Mouse (Mus musculus): ENCODE data around the gene Dgki.
"Not testable (repeated sequence)": the region's sequence is repeated elsewhere in the genome, so short reads cannot be mapped to it uniquely, and the experiment has no call there.

Gene Dgki

DNA sequence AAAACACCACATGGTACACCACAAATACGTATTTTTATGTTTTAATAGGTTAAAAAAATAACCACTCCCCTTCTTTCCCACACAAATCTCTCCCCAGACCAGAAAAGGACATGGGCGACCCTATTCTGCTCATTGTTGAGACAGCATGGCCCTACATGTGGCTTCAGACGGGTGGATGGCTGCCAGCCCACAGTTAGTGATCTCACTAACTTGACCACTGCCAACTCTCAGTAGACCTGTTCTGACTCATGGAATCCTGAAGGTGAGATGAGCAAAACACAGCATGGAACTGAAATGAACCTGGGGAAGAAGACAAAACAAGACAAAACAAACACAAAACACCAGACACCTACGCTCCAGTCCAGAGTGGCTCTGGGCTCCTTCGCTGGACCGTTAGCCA, 150.8 kb downstream of the Dgki start:
- no peak for DNase-seq (ENCODE audit: low spot score in 2 of 2)

DNA sequence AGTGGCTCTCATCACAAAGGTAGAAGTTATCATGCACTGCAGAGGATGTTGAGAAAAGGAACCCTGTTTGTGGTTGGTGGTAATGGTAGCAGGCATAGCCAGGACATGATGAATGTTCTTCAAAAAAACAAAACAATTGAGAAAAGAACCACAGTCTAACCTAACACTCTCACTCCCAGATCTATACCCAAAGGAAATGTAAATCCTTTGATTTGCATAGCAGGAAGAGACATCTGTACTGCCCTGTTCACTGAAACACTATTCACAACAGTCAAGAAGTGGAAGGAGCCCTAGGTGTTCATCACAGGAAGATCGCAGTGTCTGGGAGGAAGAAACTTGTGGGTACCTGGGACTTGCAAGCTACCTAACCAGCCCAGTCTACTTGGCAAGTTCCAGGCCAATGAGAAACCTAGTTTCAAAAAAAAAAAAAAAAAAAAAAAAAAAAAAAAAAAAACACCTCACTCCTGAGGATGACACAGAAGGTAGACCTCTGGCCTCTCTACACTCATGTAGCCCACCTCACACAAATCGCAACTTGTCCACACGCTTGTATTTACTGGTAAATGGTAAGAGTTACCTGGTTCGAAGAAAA, 152.5 kb downstream of the Dgki start:
- DNase-seq (ENCODE audit: low spot score in 2 of 2) = no peak

DNA sequence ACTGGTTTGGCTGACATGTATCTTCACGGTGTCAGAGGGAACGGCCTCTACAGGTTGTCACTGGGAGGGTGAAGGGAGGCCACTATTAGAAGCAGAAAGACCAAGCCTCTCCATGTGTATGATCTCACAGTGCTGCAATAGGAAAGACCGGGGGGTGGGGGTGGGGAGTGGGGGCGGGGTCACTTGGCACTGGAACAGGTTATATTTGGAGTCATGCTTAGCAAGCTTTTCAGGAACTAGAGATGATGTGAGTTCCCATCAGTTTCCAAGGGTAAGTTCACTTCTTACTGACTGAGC, 156.2 kb downstream of the Dgki start:
- DNase-seq (ENCODE audit: low spot score in 2 of 2) = no peak

DNA sequence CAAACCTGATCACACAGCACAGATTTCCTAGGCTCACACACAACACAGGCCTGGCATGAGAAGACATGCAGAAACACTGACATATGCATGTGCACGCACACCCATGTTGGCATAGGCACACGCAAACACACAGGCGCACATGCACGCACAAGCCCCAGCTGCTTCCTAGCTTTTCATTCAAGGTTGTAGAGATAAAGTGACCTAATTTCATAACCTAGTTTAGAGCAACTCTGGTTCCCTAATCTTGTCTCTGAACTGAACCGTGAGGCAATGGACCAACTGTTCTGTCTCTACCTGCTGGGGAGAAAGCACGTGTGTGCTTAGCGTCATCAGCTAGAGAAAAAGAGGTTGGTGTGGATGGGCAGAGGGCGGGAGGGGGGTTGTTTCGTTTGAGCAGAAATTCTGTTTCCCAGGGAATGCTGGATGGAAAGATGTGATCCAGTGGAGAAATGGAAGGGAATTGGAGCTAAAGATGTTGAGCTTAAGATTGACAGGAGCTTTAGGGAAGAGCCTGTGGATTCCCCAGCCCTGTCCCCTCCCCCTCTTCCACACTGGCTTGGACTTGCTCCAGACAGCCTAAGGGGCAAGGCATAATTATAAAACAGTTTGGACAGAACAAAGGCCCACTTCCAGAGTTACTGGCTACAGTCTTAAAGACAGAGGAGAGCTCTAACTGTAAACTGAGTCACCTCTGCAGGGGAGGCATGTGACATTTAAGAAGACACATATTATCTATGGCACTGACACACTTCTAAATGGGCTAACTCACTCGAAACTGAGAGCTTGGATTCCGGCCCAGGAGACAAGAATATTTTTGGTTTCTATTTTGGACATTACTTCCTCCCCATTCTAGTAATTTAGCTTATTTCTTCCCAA, 156.8 kb downstream of the Dgki start:
- DNase-seq (ENCODE audit: low spot score in 2 of 2) = peak; percentile 19 to 71

DNA sequence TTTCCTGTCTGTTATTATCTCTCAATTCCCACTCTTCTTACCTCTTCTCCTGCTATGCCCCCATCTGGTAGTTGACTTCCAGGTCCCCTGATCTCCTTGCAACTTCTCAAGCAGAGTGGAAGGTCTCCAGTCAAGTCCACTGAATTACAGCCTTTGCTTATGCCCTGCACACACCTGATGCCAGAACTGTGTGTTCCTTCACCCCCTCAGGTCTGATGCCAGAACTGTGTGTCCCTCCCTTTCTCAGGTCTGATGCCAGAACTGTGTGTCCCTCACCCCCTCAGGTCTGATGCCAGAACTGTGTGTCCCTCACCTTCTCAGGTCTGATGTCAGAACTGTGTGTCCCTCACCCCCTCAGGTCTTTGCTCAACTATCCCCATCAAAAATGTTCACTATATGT, 161.2 kb downstream of the Dgki start:
- no peak for DNase-seq (ENCODE audit: low spot score in 2 of 2)

DNA sequence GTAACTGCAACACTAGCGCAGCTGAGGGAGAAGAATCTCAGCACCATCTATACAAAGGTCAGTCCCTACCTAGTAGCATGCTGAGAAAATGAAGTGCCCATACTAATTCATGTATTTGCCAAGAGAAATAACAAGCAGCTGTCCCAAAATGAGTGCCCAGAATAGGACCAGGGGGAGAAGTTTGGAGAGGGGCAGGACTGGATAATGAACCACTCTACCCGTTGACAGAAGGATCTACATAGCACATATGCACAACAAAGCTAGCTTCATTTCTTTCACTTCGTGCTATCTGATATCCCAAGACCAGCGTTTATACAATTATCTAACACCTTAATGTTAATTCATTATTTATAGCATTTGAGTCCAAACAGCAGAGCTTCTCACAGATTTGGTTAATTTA, 168.7 kb downstream of the Dgki start:
- no peak for DNase-seq (ENCODE audit: low spot score in 2 of 2)

DNA sequence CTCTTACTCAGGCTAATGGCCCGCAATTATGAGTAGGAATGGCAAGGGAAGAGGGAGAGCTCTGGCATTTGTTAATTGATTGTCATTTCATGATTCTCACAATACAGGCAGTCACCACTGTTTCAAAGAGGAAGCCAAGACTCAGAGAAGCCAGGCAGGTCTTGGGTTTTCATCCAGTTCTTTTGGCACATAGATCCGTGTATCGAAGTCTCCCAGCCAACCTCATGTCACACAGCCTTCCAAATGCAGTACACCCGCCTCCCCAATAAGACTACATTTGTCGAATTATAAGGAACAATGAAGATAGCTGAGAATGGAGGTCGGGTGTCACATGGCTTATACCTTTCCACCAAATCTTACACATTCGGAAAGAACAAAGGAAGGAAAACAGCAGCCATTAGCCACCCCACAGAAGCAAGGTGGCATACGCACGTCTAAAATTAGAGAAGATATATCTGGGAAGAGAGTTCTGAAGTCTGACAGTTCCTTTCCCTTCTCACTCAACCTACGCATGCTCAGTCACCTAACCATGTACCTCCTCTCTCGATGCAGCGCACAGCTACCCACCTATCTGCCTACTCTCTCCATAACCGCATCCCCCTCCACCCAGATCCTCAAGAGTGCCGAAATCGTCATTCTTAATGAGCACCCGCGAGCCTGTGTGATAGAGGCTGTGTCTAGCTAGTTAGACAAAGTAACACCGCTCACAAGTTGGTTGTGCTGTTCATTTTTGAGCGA, 179.4 kb downstream of the Dgki start:
- DNase-seq (ENCODE audit: low spot score in 2 of 2) = peak; percentile 20 to 43

DNA sequence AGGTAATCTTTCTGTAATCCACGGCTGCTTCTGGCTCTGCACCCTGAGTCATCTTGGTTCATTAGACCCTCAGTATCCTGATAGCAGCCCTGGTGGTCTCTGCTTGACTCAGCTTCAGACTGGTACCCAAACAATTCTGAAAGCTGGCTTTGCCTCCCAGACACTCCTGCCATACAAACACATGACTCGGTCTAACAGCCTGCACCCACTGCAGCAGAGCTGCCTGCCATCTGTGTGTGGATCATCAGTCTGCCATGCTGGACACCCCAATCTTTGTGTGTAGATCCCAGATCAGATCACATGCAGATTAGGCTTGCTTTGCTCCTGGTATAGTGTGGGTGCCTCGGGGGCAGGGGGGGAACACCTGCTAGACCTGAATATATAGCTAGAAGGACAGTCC, 180.8 kb downstream of the Dgki start:
- DNase-seq (ENCODE audit: low spot score in 2 of 2) = no peak

DNA sequence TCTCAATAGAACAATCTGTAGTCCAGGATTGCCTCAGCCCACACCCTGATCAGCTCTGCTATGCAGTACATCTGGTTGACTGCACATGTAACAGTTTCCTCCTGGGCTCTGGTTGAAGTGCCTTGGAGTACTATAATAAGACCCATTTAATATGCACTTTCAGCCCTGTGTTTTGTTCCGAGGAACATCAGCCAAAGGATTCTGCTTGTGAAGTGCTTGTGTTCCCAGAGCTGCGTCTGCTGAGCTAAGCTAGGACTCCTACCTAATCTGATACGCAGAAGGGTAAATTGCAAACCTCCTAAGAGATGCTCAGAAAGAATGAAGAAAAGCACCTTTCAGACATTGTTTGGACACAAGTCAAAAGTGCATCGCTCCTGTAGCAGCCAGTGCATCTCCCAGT, 186.9 kb downstream of the Dgki start:
- DNase-seq (ENCODE audit: low spot score in 2 of 2) = no peak

DNA sequence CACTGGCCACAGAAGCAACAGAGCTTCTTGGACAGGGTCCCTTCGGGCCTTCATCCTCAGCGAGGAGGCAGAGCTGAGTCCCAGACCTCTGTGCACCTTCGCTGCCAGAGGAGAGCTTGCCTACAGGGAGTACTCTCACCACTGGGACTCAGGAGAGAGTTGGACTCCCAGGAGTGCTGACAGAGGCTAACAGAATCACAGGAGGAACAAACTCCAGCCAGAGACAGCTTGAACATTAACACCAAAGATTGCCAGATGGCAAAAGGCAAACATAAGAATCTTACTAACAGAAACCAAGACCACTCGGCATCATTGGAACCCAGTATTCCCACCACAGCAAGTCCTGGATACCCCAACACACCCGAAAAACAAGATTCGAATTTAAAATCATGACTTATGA, 193.7 kb downstream of the Dgki start:
- DNase-seq (ENCODE audit: low spot score in 2 of 2) = not testable (repeated sequence)

DNA sequence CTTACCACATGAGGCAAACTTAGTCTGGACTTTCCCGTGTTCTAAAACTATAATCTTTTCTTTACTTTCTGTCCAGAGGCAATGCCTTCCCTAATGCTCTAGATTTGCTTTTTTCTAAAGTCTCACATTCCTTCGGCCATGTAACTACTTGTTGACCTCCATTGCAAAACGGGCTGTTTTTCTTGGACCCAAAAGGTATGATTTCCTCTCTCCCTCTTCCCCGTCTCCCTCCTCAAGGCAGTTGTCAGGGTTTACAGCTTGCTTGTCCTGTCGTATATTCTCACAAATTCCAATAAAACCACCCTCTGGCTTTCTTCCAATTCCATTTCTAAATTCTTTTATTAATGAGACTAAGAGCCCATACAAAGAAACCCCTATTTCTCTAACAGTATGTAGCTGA, 199.6 kb downstream of the Dgki start:
- no peak for DNase-seq (ENCODE audit: low spot score in 2 of 2)

DNA sequence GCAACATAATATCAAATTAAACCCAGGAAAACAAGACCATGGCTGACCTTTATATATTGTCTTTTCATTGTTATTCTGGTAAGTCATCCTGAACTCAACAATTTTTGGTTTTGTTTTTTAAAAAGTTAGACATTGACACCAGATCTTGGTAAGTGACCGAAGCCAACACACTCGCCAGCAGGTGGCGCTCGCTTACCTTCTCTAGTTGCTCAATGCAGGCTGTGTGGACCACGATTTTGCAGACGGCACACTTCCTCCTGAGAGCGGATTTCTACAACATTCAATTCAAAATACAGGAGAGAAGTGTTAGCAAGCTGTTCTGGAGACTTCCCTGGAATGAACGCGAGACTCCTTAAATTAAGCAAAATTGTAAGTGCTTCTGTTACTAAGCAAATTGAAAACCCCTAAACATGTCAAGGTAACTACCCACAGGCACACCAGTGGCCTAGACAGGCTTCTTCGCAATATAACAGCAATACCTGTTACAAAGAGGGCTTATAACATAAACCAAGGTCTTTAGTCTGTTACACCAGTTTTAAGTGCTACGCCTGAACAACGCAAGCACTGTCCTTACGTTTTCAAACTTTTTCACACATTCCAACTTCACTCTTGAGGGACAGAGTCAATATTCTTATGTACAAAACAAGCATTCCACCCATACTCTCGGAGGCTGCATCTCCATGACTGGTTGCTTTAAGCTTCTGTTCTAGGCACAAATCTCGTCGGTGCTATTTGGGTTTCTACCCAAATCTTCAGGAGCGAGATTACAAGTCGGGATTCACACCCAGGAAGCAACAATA, 202.4 kb downstream of the Dgki start:
- peak; percentile 84 to 91 for DNase-seq (ENCODE audit: low spot score in 2 of 2)

DNA sequence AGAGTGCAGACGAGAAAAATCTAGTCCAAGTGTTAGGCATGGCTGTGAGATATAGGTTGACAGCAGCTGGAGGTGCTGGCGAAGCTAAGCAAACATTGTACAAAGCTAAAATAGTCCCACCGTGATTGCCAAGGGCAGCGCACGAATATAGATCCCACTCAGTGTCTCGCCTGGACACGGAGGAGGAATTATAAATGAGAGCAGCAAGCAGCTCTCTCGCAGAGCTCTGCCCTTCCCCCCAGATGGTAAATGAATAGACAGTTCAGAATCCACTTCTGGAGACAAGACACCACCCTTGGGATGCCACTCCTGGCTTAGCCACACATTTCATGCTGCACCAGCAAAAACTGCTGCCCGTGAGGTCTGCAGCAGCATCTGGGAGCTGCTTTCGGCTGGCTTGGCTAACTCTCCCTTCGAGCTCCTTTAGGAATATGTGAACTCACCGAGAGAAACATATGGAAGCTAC, 203.1 kb downstream of the Dgki start:
- peak; percentile 58 to 71 for DNase-seq (ENCODE audit: low spot score in 2 of 2)

DNA sequence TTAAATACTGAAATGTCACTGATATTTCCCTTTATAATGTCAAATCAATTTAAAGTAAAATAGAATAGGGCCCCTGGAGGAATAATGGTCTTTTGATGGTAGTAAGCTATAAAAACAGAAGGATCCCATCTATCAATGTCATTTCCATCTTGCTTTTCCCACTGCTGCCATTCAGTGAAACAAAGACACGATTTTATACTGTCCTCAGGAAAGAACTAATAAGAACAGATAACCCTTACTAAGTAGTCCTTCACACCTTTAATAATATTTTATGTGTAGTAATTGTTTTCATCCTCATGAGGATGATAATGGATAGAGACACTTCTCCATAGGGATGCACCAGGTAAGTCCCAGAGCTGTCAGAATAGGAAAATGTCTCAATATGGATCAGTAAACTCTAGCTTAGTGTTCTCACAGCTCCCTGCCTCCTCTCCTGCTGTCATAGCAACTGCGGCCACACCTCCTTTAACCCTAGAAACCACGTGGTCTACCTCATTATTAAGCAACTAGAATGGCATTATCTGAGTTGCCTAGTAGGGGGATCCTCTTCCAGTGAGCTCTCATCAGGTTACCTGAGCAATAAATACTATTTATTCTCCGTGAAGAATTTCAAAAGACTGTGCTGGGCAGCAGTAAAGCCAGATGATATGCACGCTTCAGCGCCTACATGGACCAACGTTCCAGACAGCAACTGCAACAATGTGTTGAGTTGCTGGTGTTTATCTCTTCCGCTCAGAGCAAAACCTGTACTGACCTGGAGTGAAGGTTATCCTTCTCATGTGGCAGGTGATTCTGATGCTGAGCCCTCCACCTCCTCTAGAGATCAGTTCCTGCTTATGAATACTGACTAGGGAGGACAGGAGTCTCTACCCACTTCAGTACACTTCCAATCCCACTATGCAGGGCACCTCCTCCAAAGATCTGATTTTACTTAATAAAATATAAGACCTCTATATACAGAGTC, 210.6 kb downstream of the Dgki start:
- DNase-seq (ENCODE audit: low spot score in 2 of 2) = no peak

DNA sequence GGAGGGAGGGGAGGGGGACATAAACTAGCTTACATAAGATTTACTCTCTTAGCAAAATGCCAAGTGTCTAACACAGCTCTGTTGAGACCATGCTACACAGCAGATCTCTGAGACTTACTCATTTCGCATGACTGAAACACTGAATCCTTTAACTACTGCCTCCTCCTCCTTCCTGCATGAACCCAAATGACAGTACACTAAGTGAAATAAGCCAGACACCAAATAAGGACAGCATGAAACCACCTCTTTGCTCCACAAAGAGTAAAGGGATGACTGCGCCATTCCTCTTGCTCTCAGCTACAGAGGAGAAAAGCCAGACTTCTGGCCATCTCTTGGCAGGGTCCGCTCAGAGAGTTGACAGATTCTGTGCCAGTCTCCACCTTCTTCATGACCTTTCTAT, 217.0 kb downstream of the Dgki start:
- DNase-seq (ENCODE audit: low spot score in 2 of 2) = no peak

DNA sequence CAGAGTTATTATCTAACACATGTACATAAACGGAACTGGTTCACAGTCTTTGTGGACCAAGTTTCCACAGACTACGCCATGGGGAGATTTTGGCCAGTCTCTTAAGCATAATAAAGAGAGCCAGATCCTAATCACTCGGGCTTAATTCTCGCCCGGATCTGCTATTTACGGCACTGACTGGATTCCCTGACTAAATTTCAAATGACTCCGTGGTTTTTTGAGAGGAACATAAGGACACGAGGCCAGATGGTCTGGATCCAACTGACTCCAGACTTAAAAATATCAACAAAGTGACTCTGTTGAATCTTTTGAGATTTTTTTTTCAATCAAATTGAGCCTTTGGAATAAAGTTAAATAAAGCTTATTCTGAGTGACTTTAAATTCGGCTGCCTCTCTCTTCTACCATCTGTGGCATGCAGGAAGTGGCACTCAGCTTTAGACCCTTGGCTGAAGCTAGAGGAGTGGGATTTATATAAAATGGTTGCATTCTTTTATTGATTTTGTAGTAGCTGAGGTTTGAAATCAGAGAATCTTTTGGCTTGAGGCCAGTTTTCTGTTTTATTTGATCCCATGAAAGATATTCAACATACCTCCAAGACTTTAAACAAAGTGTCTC, 227.5 kb downstream of the Dgki start:
- DNase-seq (ENCODE audit: low spot score in 2 of 2) = peak in 1 of 2 experiments; percentile 15

DNA sequence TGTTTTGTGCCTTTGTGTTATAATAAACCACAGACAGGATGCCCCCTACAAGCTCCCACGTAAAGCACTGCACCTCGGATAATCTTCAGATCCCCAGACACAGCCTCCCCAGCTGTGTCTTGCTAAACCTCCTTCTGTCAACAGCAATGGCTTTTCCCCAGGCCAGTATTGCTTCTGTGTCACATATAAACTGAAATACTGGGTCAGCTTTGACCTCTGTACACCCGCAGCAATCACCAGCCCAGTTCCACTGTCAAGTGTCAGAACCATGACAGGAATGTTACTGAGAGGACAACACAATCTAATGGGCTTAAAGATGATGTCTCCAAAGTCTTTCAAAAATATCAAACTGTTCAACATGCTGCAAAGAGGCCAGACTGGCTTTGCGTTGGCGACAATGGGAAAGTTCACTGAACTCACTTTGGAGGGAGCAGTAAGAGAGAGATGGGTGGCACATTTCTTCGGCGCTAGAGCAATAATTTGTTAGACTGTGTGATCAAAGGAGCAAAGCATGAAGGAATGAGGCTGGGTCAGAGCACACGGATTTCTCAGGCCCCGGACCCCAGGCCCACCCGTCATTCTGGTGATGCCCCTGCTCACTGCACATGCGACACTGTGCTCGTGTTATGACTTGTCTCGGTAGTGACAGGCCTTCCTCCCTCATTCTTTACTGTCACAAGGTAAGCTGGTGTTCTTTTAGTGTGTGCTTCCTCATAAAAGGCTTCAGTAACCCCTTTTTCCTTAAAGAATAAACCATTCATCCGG, 230.0 kb downstream of the Dgki start:
- DNase-seq (ENCODE audit: low spot score in 2 of 2) = no peak

DNA sequence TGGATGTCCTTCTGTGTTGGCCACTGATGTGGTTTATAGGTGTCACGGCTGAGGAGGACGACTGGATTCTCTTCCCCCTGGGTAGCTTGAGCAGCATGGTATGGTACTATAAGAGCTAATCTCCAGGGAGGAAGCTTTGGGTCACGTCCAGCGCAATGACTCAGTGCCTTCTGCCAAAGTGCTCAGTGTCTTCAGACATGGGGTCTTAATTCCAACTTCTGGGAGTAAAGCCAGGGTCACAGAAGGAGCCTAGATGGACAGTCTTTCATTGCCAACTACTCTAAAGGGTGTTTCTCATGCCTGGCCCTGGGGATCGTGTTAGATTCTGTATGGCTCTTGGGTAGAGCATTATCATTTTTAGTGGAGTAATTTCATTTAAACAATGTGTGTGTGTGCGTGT, 231.2 kb downstream of the Dgki start:
- no peak for DNase-seq (ENCODE audit: low spot score in 2 of 2)

DNA sequence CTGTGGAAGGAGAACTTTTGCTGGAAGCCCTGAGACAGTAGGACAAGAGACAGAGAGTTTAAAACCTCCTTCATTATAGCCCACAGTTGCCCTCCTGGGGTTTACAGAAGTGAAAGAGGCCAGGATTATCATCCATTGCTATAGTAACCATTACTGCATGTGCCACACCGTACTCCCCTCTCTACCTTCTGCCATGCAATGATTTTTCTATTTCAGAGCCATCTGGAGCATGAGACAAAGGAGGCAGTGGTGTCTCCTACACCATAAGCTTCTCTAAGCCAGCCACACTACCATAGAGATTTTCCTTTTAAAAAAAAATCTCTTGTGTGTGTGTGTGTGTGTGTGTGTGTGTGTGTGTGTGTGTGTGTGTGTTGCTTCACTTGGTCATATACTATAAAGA, 232.6 kb downstream of the Dgki start:
- DNase-seq (ENCODE audit: low spot score in 2 of 2) = no peak
